Mouse (Mus musculus): ENCODE data around the gene Pgghg.

DNA sequence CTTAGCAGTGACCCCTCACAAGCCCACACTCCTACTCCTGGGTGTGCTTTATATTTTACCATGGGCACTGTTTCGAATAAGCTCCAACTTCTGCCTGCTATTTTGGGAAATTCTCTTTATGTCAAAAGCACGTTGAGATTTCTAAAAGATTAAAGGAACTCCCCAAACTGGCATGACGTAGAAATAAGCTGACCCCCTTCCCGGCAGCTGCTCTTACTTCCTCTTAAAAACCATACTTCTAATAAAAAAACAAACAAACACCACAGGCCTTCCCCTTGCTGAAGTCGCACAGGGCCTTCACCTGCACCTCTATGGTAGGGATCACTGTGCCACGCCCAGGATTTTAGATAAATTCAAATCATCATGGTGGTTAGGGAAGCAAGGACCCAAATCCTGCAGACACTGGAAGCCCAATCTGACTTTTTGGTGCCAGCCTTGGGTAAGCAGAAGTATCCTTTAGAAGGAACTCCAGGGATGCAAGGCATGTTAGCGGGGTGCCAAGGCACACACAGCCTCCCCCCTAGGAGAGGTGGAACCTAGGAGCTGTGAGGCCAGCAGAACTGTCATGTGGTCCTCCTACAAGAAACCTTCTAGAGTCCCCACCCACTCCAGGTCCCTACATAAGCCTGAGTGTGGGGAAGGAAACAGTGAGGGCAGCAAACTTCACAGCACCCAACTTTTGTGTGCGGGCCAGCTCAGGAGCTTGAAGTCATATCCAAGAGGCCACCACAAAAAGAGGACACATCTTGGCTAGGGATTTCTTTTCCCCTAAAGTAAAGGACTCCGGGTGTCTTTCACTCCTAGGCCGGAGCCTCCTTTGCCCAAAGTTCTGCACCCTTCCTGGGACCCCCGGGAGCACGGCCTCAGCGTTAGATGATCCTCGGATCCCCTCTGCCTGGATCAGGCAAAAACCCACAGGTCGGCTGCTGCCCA is 12.9 kb downstream of the Pgghg start:
- no peak for TF ChIP-seq CTCF (IDR thresholded peaks at IDR 0.05; ENCODE audit: extremely low read depth, insufficient read length, insufficient replicate concordance, low read depth, low read length)
- no peak for TF ChIP-seq POLR2A (IDR thresholded peaks at IDR 0.05; ENCODE audit: low read depth, low read length)

All from small intestine, adult 2 months (tissue).